Comparison of ENCODE assay signal across 9 mouse cellular contexts in the genomic region with DNA sequence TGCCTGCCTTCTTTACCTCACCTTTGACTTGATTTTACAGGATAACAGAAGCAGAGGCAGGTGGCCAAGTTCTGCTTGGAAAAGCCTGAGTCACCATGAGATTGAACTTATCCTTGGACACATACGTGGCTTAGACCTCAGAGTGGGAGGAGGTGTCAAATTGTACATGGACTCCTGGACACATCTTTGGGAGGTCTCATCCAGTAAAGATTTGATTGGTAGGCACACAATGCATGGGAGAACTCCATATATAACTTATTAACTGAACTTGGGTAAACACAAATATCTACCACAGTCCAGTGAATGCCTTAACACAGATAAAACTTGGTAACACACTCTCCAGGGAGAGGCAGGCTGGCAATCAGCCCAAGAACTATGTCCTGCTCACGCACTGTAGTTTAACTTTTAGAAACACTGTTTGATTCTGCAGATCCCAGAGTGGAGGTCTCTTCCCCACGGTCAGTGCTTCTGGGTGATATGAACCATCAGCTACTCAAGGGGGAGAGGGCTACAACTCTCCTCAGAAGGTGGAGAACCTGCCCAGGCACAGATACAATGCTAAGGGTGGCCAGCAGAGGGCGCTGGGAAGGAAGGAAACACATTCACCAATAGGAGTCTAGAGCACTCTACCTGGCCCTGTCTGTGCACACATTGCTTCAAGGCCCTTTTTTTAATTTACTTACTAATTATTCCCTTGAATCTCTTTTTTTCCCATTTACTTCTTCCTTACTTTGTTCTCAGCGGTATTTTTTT. TPM values are rescaled to one million over a fixed set of nuclear protein-coding genes. Genes with fewer than 3 reads are reported as not detected.
DNase-seq lines count a peak whose midpoint lies in the region; ATAC-seq lines count a peak whose summit lies in the region.
"Had no signal": no experiment of that assay in that cellular context is flagged by ENCODE, and none has a peak within 500 bp of the region (broad histone marks: within the 10 kb centered on the region; RNA-seq: fewer than 3 reads in every experiment).

No protein-coding gene starts in this region.

- no peak overlapping the region for H3K4me3 ChIP-seq in forebrain, embryonic 14.5 days (ENCODE audit: low read depth, low read length)
- H3K4me3 ChIP-seq in forebrain, embryonic 15.5 days, result no peak overlapping the region

- DNase-seq in forebrain, embryonic 14.5 days (ENCODE audit: low spot score), result peak; percentile 27
- DNase-seq in ES-CJ7 (ENCODE audit: low read depth, low spot score), result peak; percentile 70
- peak; percentile 35 for DNase-seq in cerebellum, adult 11-12 months
- peak; percentile 58 for DNase-seq in gastrocnemius, postnatal 14 days
- peak; percentile 87 to 88 for DNase-seq in kidney, postnatal 4 days
- DNase-seq in lung, postnatal 25 days (ENCODE audit: low spot score), result peak; percentile 73
- peak; percentile 58 to 70 for DNase-seq in spleen, postnatal 36 days (ENCODE audit: low spot score in 2 of 2)

- no peak overlapping the region for H3K9ac ChIP-seq in forebrain, embryonic 14.5 days (ENCODE audit: low read length)
- no peak overlapping the region for H3K9ac ChIP-seq in forebrain, embryonic 15.5 days (replicated peaks)

- no peaks in the 10 kb centered on the region for H3K27me3 ChIP-seq in forebrain, embryonic 14.5 days (replicated peaks; ENCODE audit: control insufficient read depth, insufficient read depth, low read length)
- no peaks in the 10 kb centered on the region for H3K27me3 ChIP-seq in forebrain, embryonic 15.5 days

- 45% methylated on average over 5 of the region's 5 CpGs for WGBS in forebrain, embryonic 14.5 days
- WGBS in forebrain, embryonic 15.5 days, result 38% methylated on average over 5 of the region's 5 CpGs

- H3K4me1 ChIP-seq in forebrain, embryonic 14.5 days (ENCODE audit: control insufficient read depth, insufficient read depth, low read length), result no peaks in the 10 kb centered on the region
- no peaks in the 10 kb centered on the region for H3K4me1 ChIP-seq in forebrain, embryonic 15.5 days

- no peak overlapping the region for H3K4me2 ChIP-seq in forebrain, embryonic 14.5 days (ENCODE audit: low read length)
- H3K4me2 ChIP-seq in forebrain, embryonic 15.5 days (replicated peaks), result no peak overlapping the region

- H3K27ac ChIP-seq in forebrain, embryonic 14.5 days (ENCODE audit: low read depth, low read length), result no peak overlapping the region
- H3K27ac ChIP-seq in forebrain, embryonic 15.5 days (replicated peaks), result no peak overlapping the region

- no peak for ATAC-seq in forebrain, embryonic 14.5 days
- no peak for ATAC-seq in forebrain, embryonic 15.5 days (replicated peaks)

- H3K9me3 ChIP-seq in forebrain, embryonic 14.5 days (replicated peaks; ENCODE audit: control insufficient read depth, low read length), result no peaks in the 10 kb centered on the region
- no peaks in the 10 kb centered on the region for H3K9me3 ChIP-seq in forebrain, embryonic 15.5 days

- intact Hi-C loops in gastrocnemius, postnatal 14 days (cut with DNase I; ENCODE audit: low total_unique reads), result no loop called here

- H3K36me3 ChIP-seq in forebrain, embryonic 14.5 days (ENCODE audit: control insufficient read depth, insufficient read depth, low read length), result peaks cover 7% of the 10 kb centered on the region; the same call in 1 of the 2 replicates
- peaks cover 19% of the 10 kb centered on the region for H3K36me3 ChIP-seq in forebrain, embryonic 15.5 days

RNA-seq across cellular contexts. Expression of a gene that starts 9.6 kb away (rescaled TPM):
- polyA plus RNA-seq in forebrain, embryonic 14.5 days (2014; fragmentation: Nextera tagmentation; extraction: Ambion mirVana), result 143 and 145 TPM in 2 replicates
- polyA plus RNA-seq in forebrain, embryonic 15.5 days (2015; fragmentation: Nextera tagmentation; extraction: Ambion mirVana), result 148 TPM in 2 replicates
- 10 to 100 TPM; 19.0 to 22.3 TPM for total RNA-seq in gastrocnemius, postnatal 14 days (2021)

RNA-seq across cellular contexts. Expression of a gene that starts 11.4 kb away (rescaled TPM):
- polyA plus RNA-seq in forebrain, embryonic 14.5 days (2014; fragmentation: Nextera tagmentation; extraction: Ambion mirVana), result 14.9 and 17.0 TPM in 2 replicates
- polyA plus RNA-seq in forebrain, embryonic 15.5 days (2015; fragmentation: Nextera tagmentation; extraction: Ambion mirVana), result 15.5 and 20.2 TPM in 2 replicates
- 1 to 10 TPM in 1 of 2 experiments, under 1 TPM in 1; 0.62 to 1.5 TPM for total RNA-seq in gastrocnemius, postnatal 14 days (2021)

RNA-seq across cellular contexts. Expression of a gene that starts 12.6 kb away (rescaled TPM):
- not detected in 2 replicates for polyA plus RNA-seq in forebrain, embryonic 14.5 days (2014; fragmentation: Nextera tagmentation; extraction: Ambion mirVana)
- not detected in 2 replicates for polyA plus RNA-seq in forebrain, embryonic 15.5 days (2015; fragmentation: Nextera tagmentation; extraction: Ambion mirVana)
- 1 to 10 TPM in 1 of 2 experiments, under 1 TPM in 1; 0.91 to 1.2 TPM for total RNA-seq in gastrocnemius, postnatal 14 days (2021)
- polyA plus RNA-seq: large intestine, adult 2 months had no signal

Comparison
In these comparisons a context has a peak if more than half of its experiments do, and no peak if none do; other contexts are left out.
1. DNase-seq: peak in every context shown above with its lines; median percentile 88 in kidney, postnatal 4 days; 73 in lung, postnatal 25 days; 70 in ES-CJ7; 64 in spleen, postnatal 36 days; 58 in gastrocnemius, postnatal 14 days; 35 in cerebellum, adult 11-12 months; 27 in forebrain, embryonic 14.5 days.